Mouse (Mus musculus) hematopoietic multipotent progenitor cell, adult 10-12 weeks (in vitro differentiated cells): ENCODE data around the gene Olfr56. TPM values are rescaled to one million over a fixed set of nuclear protein-coding genes. Genes with fewer than 3 reads are reported as not detected.

Experiments used
- polyA plus RNA-seq: library from polyadenylated mRNA; stranded (reverse); fragments of >175 nt; gene quantifications from 2 replicates; pipeline ENCODE4 v1.2.3, GENCODE M21; 2012; ENCODE audit warnings: low replicate concordance

The Olfr56 gene
- polyA plus RNA-seq, result 0.04 and 0.08 TPM in 2 replicates

GRCm38 (mm10) chr11:48978240-48978939, at the start of gene Olfr56:
Gene Olfr56 (plus strand): TSS chr11:48978889.

GRCm38 (mm10) chr11:48946090-48946489, 32.6 kb upstream of the Olfr56 start, which contains the start of gene Psme2b:
Gene Psme2b (minus strand): TSS chr11:48946190.

GRCm38 (mm10) chr11:48979251-48979650, 562 bp downstream of the Olfr56 start, which contains the start of gene 9930111J21Rik1:
Gene 9930111J21Rik1 (minus strand): TSS chr11:48979398.

GRCm38 (mm10) chr11:48991740-48992520, 13.2 kb downstream of the Olfr56 start, which contains the start of gene Gm12185:
Gene Gm12185 (minus strand): TSS chr11:48992226.

GRCm38 (mm10) chr11:48994018-48994417, 15.3 kb downstream of the Olfr56 start, which contains the start of gene Tgtp1:
Gene Tgtp1 (minus strand): TSS chr11:48994172.

GRCm38 (mm10) chr11:49051093-49051891, 72.6 kb downstream of the Olfr56 start, which contains the start of gene 9930111J21Rik2:
Gene 9930111J21Rik2 (minus strand): TSS chr11:49051242.

GRCm38 (mm10) chr11:49063713-49064469, 85.2 kb downstream of the Olfr56 start, which contains the start of gene Tgtp2:
Gene Tgtp2 (minus strand): TSS chr11:49064206.

GRCm38 (mm10) chr11:49076001-49076757, 97.5 kb downstream of the Olfr56 start, which contains the start of gene Ifi47:
Gene Ifi47 (plus strand): TSS chr11:49076587.

GRCm38 (mm10) chr11:49114774-49115173, 136.1 kb downstream of the Olfr56 start, which contains the start of gene Olfr1396:
Gene Olfr1396 (minus strand): TSS chr11:49114874.

GRCm38 (mm10) chr11:49141974-49142373, 163.3 kb downstream of the Olfr56 start, which contains the start of gene Olfr1395:
Gene Olfr1395 (plus strand): TSS chr11:49142274.

GRCm38 (mm10) chr11:49154077-49154476, 175.4 kb downstream of the Olfr56 start, which contains the start of gene Olfr1394:
Gene Olfr1394 (plus strand): TSS chr11:49154377.

Other genes with a start within 250 kb of the Olfr56 start
- gene Rack1, start 178.6 kb upstream of the Olfr56 start, polyA plus RNA-seq, result 358 and 3,878 TPM in 2 replicates
- 42.0 and 70.1 TPM in 2 replicates for gene Trim41, start 161.5 kb upstream of the Olfr56 start, polyA plus RNA-seq
- gene Trim7, start 152.7 kb upstream of the Olfr56 start, polyA plus RNA-seq, result 60.8 and 116 TPM in 2 replicates
- 18.1 and 57.7 TPM in 2 replicates for gene Gm12184, start 152.2 kb upstream of the Olfr56 start, polyA plus RNA-seq
- 5.7 and 6.1 TPM in 2 replicates for gene Irgm1, start 107.2 kb upstream of the Olfr56 start, polyA plus RNA-seq
- gene Gm5431, start 76.7 kb upstream of the Olfr56 start, polyA plus RNA-seq, result 0.40 and 0.45 TPM in 2 replicates
- 4.0 and 21.9 TPM in 2 replicates for gene Psme2b, start 32.7 kb upstream of the Olfr56 start, polyA plus RNA-seq
- gene 9930111J21Rik1, start 509 bp downstream of the Olfr56 start, polyA plus RNA-seq, result 6.6 and 11.8 TPM in 2 replicates
- gene Gm12185, start 13.3 kb downstream of the Olfr56 start, polyA plus RNA-seq, result 0.11 and 0.20 TPM in 2 replicates
- gene Tgtp1, start 15.3 kb downstream of the Olfr56 start, polyA plus RNA-seq, result 2.3 and 4.4 TPM in 2 replicates
- gene 9930111J21Rik2, start 72.4 kb downstream of the Olfr56 start, polyA plus RNA-seq, result 9.9 and 21.1 TPM in 2 replicates
- gene Tgtp2, start 85.3 kb downstream of the Olfr56 start, polyA plus RNA-seq, result 10.4 and 14.3 TPM in 2 replicates
- gene Ifi47, start 97.7 kb downstream of the Olfr56 start, polyA plus RNA-seq, result 8.0 and 8.1 TPM in 2 replicates
- not detected in 2 replicates for gene Olfr1396, start 136.0 kb downstream of the Olfr56 start, polyA plus RNA-seq
- not detected in 2 replicates for gene Olfr1395, start 163.4 kb downstream of the Olfr56 start, polyA plus RNA-seq
- not detected in 2 replicates for gene Olfr1394, start 175.5 kb downstream of the Olfr56 start, polyA plus RNA-seq
- gene Btnl9, start 208.3 kb downstream of the Olfr56 start, polyA plus RNA-seq, result 0.81 and 2.0 TPM in 2 replicates
- gene Zfp62, start 224.4 kb downstream of the Olfr56 start, polyA plus RNA-seq, result 13.0 and 14.0 TPM in 2 replicates